Mouse (Mus musculus): ENCODE results near the gene Gm37240. TPM values are rescaled to one million over a fixed set of nuclear protein-coding genes. Genes with fewer than 3 reads are reported as not detected.
A peak's percentile ranks its signal among the peaks of the same experiment; 100 is the strongest.

Gene Gm37240
- total RNA-seq, 2 experiments from 2014 or later = 28.9 to 37.3 TPM

DNA sequence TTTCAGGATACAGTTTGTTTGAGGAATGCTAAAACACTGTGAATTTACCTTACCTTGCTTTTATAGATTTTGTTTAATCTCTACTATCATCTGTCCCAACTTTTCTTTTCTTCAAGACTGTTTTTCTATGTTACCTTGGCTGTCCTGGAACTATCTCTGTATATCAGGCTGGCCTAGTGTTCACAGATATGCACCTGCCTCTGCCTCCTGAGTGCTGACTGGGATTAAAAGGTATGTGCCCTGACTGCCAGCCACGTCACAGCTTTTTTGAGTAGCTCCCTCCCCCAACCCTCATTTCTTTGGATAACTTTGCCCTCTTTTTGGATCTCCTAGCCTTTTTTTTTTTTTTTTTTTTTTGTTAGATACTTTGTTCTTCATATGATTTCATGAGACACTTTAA is 1070.4 kb downstream of the Gm37240 start:
- no peak for DNase-seq

DNA sequence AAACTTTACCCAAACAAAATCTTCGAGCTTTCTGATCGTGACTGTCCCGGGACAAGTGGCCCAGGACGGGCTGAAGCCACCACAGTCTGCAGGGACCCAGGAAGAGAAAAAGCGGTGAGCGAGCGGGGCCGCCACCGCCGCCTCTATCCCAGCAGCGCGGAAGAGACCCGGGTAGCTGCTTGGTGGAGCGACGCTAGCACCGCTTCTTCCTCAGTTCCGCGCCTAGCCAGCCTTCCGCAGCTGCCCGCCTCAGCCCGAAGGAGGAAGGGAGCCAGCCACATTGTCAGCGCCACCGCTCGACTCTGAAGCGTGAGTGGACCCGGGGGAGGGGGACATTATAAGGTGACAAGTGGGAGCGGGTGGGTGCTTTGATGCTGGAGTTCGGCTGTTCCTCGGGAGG is 1071.9 kb downstream of the Gm37240 start:
- DNase-seq = peak; percentile 46

DNA sequence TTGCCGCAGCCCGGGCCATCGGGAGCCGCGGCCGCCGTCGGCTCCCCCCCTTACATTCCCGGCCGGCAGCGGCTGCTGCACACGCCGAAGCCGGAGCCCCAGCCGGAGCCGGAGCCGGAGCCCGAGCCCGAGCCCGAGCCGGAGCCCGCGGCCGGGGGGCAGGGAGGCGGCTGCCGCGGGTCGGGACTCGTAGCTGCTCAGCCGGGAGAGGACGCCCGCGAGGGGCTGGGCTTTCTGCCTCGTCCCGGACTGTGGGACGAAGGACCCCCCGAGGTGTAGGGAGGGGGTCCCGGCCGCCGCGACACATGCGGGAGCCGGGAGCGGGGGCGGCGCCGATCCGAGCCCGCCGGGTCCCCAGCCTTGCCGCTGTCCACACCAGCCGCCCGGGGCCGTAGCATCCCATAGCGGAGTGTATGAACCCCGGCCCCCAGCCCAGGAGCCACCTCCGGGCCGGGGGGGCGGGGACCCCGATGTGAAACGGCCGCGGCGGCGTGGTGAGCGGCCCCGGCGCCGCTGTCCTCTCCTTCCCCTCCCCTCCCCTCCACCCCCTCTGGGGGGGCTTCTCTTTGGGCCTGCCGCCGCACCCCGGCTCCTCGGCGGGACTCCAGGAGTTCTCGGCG is 1072.4 kb downstream of the Gm37240 start, which contains the start of gene Fbxw7:
Gene Fbxw7, plus strand, starts transcription at position 507 of the 620 bp plus-strand sequence.
- no peak for DNase-seq

DNA sequence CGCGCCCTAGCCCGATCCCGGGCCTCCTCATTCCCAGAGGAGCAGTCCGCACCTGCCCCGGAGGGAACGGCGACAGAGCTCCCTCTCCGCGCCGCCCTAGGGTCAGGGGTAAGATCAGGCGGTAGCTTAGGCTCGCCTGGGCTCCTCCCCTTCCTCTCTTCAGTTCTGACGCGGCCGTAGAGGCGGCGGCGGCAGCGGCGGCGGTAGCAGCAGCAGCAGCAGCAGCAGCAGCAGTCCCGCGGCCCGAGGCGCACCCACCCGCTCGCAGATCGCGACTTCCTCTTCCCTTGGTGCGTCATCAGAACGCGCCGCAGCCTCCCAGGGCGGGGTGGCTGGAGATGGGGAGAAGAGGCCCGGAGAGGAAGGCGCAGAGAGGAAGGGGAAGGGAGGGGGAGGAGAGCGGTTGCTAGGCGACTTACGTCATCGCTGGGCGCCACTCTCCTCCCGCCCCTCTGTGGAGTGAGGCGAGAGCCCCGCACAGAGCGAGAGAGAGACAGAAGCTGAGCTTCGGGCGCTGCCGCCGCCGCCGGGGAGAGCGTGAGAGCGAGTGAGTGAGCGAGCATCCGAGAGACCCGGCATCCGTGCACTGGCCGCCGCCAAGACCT is 1073.1 kb downstream of the Gm37240 start:
- peak; percentile 100 for DNase-seq

DNA sequence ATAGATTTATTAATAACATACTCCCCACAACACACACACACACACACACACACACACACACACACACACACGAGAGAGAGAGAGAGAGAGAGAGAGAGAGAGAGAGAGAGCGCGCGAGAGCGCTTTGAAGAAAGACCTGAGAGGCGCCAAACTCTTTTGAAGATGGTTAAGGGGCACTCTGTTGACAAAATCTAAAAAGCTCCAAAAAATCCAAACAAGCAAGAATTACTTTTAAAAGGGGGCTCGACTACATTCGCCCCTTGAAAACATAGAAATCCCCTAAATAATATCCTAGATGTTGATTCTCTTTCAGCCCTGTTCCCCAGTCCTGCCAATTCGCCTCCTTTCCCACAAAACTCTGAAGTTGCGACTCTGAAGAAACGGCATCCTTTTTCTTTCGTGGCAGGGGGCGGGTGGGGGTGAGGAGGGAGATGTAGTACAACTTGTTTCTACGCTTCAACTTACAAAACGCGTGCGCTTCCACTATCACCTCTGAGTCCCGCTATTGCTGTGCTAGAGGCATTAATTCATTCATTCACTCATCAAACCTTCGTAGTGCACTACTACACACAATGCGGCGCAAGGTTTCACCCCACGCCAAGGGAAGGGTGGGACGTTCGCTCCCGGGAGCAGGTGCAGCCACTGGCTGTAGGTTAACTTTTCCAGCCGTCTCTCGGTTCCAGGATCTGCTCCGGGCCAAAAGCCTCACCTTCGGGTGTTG is 1073.7 kb downstream of the Gm37240 start:
- DNase-seq = no peak

DNA sequence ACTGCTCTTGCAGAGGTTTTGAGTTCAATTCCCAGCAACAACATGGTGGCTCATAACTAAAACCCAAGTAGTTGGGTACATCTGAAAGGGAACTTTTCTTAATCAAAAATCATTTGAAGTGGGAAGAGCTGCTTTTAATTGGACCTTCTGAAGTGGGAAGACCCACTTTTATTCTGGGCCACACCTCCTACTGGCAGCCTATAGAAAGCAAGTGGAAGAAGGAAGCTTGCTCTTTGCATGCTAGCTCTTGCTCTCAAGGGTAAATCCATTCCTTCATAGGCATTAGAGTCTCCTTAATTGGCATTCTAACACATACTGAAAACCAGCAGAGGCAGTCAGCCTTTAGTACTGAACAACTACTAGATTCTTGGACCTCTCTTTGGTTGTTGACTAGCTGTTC is 1076.5 kb downstream of the Gm37240 start:
- no peak for DNase-seq

DNA sequence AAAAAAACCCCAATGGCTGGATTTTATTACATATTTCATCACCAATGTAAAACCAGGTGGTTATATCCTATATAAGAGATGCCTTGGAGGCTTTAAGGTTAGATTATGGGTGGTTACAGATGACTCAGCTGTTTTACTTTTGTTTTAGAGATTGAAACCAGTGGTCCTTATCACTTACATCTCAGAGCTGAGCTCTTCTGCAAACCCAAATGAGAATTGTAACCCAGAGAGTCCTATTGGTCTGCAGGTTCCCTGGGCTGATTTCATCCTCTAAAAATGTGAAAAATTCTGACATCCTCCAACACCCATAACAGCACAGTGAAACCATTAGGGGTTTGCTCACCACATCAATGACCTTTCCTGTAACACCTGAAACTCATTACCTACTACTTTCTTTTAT is 1078.4 kb downstream of the Gm37240 start:
- no peak for DNase-seq

DNA sequence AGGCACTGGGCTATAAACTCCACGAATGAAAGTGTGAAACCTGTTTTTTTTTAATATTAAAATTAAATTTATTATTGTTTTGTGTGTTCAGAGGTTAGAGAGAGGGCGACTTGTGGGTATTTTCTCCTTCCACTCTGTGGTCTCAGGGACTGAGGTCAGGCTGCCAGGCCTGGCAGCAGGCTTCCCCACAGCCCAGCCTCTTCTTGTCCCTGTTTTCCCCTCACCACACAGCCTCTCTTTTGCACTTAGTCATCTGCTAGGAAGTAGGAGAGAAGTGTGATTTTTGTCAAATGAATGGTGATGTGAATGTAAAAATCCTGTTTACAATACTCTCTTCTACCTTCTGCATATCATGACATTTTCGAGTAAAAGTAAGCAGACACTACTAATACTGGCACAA is 1079.5 kb downstream of the Gm37240 start:
- no peak for DNase-seq

DNA sequence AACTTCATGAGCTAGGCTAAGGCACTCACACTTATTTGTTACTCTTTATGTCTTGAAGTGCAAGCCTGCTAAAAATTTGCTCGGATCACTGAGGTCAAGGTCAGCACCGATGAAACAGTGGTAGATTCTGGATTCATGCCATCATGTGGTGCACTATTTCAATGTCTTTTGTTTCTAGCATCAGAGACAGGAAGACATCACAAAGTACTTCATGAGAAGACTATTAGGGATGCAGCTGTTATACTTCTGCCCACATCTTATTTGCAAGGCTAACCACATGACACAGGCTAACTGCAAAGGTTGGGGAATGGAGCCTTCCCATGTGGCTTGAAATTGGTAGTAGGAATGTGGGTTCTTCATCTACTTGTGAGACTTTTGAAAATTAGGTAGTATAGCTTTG is 1081.1 kb downstream of the Gm37240 start:
- DNase-seq = no peak

DNA sequence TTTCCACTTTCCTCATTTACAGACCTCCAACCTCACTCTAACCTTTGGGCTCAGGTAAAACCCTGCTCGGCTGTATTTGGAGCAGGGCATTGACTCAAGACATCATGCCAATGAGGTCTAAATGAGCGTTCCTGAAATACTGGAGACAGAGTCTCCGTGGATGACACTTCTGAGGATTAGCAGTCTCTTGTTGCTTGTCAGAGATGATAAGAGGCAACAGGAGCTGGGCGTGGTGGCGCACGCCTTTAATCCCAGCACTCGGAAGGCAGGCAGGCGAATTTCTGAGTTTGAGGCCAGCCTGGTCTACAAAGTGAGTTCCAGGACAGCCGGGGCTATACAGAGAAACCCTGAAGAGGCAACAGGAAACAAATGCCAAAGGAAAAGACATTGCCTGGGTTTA is 1083.3 kb downstream of the Gm37240 start:
- DNase-seq = no peak

DNA sequence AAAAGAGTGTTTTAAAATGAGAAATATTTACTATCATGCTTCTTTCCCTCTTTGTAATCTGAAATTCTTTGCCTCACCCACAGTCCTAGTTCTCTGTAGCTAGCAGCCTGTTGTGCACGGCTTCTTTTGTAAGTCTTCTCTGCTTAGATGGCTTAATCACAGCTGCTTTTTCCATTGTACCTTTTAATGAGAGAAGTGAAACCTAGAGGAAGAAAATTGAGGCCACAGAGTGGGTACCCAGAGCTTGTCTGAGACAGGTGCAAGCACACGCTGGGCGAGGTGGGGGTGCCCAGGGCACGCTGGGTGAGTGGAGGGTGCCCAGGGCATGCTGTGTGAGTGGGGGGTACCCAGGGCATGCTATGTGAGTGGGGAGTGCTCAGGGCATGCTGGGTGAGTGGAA is 1099.4 kb downstream of the Gm37240 start:
- DNase-seq = no peak

DNA sequence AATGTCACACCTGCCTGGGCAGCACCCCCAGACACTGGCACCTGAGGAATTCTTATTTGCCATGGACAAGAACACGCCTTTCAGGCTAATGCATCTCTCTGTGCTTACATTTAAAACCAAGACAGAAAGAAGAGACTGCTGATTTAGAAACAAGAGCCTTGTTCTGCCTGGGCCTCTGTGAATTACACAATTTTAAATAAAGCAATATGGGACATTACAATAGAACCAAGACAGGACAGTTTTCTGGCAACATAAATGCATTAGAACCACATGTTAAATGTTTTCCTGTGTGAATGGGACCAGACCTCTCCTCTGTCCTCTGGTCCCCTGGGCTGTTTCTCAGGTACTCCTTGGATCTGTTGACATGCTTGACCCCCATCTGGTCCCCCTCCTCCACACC is 1111.2 kb downstream of the Gm37240 start:
- no peak for DNase-seq

DNA sequence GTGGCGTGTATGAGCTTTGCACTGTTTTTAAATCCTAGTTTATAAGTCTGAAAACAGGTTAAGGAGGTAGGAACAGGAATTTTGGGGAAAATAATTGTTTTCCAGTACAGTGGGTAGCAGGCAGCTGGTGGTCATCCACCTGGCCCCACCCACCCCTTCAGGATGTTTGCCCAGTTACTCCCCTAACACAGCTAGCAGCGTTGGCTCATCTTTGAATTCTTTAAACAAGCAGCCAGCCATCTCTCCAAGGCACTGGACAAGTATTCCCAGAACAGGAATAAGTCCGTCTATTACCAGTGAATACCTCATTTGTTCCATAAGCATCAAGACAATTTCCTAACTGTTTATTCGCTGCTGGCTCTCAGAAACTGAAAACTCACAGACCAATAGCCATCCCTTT is 1111.7 kb downstream of the Gm37240 start:
- DNase-seq = no peak

DNA sequence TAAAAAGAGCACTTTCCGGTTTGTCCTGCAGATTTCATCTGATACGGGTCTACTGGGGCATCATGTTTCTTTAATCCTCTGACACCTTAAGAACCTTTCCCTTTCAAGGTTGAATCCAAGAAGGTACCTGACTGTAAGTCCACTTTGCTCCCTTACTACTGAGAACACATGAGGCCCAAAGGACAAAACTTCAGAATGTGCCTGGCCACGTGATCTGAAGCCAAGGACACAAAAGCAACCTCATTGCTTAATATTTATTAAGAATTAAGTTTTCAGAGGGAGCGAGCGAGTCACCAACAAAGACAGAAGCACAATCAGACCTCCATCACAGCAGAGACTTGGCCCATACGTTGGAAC is 1112.3 kb downstream of the Gm37240 start:
- no peak for DNase-seq

DNA sequence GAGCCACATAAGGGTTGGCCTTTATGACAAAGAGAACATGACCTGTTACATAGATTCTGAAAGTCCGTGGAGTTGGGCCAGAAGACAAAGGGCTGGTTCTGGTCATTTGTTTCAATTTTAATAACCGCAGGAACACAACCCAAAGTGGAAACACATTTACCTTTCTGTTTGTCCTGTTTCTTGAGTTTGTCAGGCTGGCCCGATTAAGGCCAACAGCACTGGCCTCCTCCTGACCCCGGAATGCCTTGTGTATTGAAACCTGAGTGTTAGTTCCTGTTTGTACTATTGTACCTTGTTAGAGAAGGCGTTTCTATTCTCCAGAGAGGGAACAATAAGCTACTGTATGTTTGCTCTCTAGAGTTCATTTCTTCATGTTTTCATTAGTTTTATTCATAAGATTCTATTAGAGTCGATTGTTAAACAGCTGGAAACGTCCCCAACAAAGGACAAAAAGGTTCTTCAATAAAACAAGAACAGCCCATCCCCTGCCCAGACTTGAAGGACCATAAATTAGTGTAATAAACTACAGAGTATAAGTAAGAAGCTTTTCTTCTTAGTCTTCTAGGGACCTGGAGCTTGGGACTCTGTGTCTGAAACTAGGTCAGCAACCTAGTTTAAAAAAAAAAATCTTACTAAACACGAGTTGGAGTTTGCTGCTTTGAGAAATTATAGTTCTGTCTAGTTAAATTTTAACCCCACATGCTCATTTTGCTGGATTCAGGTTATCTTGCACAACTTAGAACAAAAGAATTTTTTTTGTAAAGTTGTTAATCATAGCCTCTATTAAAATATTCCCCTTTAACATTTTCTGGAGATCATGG is 1112.9 kb downstream of the Gm37240 start:
- no peak for DNase-seq

DNA sequence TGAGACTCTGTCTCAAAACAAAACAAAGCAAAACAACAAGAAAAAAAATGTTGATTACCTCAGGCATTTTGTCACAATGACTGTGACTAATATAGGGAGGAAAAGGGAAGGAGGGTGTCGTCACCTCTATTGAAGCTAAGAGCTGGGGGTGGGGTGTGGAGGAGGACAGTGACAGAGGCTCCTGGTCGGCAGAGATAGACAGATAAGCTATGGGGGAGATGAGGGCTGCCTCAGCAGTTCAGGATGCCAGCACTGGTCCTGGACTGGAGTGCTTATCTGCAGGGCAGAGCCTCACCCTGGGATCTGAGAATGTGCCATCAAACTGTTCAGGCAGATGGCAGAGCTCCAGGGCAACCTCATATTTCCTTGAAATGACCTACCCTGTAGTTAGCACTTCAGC is 1115.3 kb downstream of the Gm37240 start:
- no peak for DNase-seq

DNA sequence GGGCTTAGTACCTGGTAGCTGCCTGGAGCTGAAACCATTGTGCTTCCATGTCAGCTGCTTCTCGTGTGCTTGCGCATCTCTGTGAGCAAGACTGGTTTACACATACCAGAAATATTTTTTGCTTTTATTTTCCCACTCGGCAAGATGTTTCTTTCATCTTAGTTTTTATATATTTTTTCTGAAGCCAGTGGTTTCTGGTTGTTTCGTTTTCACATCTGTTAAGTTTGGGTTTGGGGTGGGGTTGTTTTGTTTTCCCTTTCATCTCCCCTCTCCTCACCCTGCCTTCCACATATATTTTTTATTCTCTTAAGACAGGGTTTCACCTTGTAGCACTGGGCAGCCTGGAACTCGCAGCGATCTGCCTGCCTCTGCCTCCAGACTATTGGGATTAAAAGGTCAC is 1116.8 kb downstream of the Gm37240 start:
- DNase-seq = no peak

DNA sequence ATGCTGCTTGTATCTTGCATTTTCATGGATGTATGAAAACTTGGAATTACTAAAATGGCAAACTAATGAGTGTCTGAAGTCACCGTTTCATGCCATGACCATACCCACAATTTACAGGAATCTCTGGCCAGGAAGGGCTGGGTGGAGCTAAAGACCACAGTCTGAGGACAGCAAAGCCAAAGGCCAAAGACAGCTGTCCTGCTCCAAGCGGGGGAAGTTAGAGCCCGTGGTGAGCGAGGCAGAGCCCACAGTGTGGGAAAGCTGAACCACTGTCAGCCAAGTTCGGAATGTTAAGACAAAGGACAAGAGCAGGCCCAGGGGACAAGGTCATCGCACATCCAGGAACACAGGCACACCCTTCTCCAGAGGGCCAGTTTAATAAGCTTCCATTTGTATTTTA is 1117.9 kb downstream of the Gm37240 start:
- DNase-seq = no peak

DNA sequence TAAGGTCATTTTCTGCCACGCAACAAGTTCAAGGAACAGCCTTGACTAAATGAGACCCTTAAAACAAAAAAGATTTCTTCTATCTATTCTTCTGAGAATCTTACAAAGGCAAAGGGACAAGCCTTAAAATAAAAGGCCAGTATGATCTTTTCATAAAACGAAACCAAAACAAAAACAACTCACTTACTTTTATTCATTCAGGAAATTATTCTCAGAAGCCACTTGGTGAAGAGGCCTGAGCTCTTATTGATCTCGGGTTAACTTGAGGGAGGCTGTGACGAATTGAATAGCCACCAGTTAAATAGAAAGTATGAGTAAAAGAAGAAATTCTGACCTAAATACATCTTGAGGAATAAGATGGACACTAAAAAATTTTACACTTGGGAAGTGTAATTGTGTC is 1118.4 kb downstream of the Gm37240 start:
- DNase-seq = no peak

DNA sequence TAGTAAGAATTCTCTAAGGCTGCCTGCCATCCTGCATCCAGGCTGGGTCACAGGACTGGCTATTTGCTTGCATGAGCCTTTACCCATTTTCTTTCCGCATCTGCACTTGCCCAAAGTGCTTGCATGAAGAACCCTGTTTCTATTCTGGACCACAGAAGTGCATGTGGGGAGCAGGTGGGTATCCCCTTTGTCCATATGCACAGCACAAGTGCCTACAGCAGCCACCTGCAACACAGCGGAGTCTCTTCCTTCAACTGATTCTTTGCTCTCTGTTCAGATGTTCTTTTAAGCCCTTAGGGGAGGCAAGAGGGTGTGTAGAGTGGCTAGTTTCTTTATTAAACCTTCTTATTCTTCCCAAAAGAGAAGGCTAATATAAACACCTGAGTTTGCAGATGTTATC is 1133.5 kb downstream of the Gm37240 start:
- no peak for DNase-seq

DNA sequence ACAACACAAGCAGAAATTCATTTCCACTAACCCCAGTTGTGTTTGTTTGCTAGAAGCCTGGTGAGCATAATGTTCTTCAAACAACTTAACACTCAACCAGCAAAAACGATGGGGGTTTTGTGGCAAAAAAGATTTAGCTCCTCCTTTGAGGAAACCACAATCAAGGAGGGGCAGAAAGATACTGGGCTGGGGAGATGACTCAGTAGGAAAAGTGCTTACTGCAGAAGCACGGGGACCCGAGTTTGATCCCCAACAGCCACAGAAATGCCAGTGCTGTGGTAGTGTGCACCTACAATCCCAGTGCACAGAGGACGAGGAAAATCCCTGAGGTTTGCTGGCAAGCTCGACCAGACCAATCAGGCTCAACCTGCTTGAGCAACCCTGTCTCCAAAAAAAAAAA is 1138.1 kb downstream of the Gm37240 start:
- DNase-seq = no peak

DNA sequence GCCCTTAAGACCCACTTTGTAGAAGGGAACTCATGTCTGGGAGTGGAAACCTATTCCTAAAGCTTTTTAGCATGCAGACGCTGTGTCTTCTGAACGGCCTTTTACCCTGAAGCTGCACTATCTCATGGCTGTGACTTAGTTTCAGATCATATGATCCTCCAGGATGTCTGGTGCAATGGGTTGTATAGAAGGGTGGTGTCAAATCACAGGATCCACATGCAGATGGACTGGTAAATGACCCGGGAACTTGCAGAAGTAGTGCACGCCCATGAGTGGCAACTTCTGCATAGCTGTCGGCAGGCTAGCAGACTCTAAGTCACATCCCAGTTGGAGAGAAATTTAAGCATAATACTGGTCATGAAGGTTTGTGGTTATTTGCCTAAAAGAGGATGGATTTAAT is 1139.2 kb downstream of the Gm37240 start:
- no peak for DNase-seq

Data from gastrocnemius, postnatal 10 days (tissue).